Mouse (Mus musculus) heart, postnatal 0 days (tissue): ENCODE measurements around the gene Ccna2.

ENCODE experiments used
- CTCF ChIP-seq: IDR thresholded peaks from 2 replicates; pipeline ENCODE4 v1.5.1; 2016; ENCODE audit warnings: antibody characterized with exemption, control low read depth, low read depth
- EP300 ChIP-seq: IDR thresholded peaks from 2 replicates; pipeline ENCODE4 v1.6.1; 2016; ENCODE audit warnings: antibody characterized with exemption, low read depth

- TF ChIP-seq CTCF = no peak
- TF ChIP-seq EP300 = no peak
These were observed 14.3 kb downstream of the Ccna2 start for GRCm38 (mm10) chr3:36557601-36558000.
